Comparison of ENCODE assay signal across 12 mouse cellular contexts in the genomic region with DNA sequence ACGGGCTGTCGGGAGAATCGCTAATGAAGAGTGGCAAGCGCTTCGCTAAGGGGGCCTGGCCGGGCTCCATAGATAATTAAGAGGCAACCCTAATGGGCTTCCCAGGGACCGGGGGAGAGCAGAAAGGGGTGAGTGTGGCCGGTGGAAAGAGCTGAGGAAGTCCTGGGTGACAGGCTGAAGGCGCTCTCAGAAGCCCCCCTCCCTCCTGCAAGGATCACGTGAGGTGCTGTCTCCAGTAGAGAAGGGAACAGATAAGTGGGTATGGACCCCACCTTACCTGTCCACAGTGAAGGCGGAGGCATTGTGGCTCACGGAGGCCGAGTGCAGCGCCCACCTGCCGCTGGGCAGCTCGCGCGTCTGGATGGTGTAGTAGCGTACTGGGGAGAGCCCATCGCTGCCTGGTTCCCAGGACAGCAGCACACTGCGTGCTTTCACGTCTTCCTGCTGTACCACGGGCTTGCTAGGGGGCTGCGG.
DNase-seq lines count a peak whose midpoint lies in the region; ATAC-seq lines count a peak whose summit lies in the region.
"Had no signal": no experiment of that assay in that cellular context is flagged by ENCODE, and none has a peak within 500 bp of the region (broad histone marks: within the 10 kb centered on the region; RNA-seq: fewer than 3 reads in every experiment).

No protein-coding gene starts in this region.

- H3K4me3 ChIP-seq in embryonic facial prominence, embryonic 10.5 days: 0 out of 2 replicates have a peak overlapping the region, but pooled peaks have one; percentile 12
- H3K4me3 ChIP-seq in forebrain, embryonic 12.5 days (replicated peaks): peak overlapping the region; percentile 15; the same call in 1 of the 2 replicates
- H3K4me3 ChIP-seq in hindbrain, embryonic 16.5 days (ENCODE audit: low read length): 0 out of 2 replicates have a peak overlapping the region, but pooled peaks have one; percentile 9
- H3K4me3 ChIP-seq in neural tube, embryonic 15.5 days (replicated peaks): no peak overlapping the region

- no peak overlapping the region for H3K27ac ChIP-seq in embryonic facial prominence, embryonic 10.5 days (replicated peaks)
- H3K27ac ChIP-seq in forebrain, embryonic 12.5 days: peak overlapping the region; percentile 8; the same call in 1 of the 2 replicates
- no peak overlapping the region for H3K27ac ChIP-seq in hindbrain, embryonic 16.5 days (ENCODE audit: low read depth, low read length)
- H3K27ac ChIP-seq in neural tube, embryonic 15.5 days (replicated peaks): no peak overlapping the region
- H3K27ac ChIP-seq: kidney, postnatal 0 days had no signal

- H3K9ac ChIP-seq in forebrain, embryonic 12.5 days: peak overlapping the region; percentile 30
- H3K9ac ChIP-seq in hindbrain, embryonic 16.5 days (ENCODE audit: low read depth, low read length): no peak overlapping the region
- no peak overlapping the region for H3K9ac ChIP-seq in neural tube, embryonic 15.5 days (replicated peaks)

- H3K27me3 ChIP-seq in embryonic facial prominence, embryonic 10.5 days (replicated peaks; ENCODE audit: low read depth, poor library complexity, severe bottlenecking): peaks cover 28% of the 10 kb centered on the region
- peaks cover 41% of the 10 kb centered on the region; the same call in 1 of the 2 replicates for H3K27me3 ChIP-seq in forebrain, embryonic 12.5 days
- H3K27me3 ChIP-seq in hindbrain, embryonic 16.5 days (replicated peaks; ENCODE audit: control insufficient read depth, insufficient read depth, low read length): no peaks in the 10 kb centered on the region
- no peaks in the 10 kb centered on the region for H3K27me3 ChIP-seq in neural tube, embryonic 15.5 days (replicated peaks)

- intact Hi-C loops in left cerebral cortex, postnatal 10 days (cut with DNase I): no loop called here

- H3K36me3 ChIP-seq in embryonic facial prominence, embryonic 10.5 days (replicated peaks): peaks cover 14% of the 10 kb centered on the region; the same call in 1 of the 2 replicates
- no peaks in the 10 kb centered on the region for H3K36me3 ChIP-seq in forebrain, embryonic 12.5 days (replicated peaks)
- H3K36me3 ChIP-seq in hindbrain, embryonic 16.5 days (ENCODE audit: control insufficient read depth, insufficient read depth, low read length): no peaks in the 10 kb centered on the region
- no peaks in the 10 kb centered on the region; the same call in 1 of the 2 replicates for H3K36me3 ChIP-seq in neural tube, embryonic 15.5 days

- peak; percentile 66 for ATAC-seq in forebrain, embryonic 12.5 days (ENCODE audit: low FRiP score)
- ATAC-seq in hindbrain, embryonic 16.5 days: peak; percentile 41
- ATAC-seq in neural tube, embryonic 15.5 days (ENCODE audit: low FRiP score): peak; percentile 33; the same call in 1 of the 2 replicates
- ATAC-seq: lung, postnatal 0 days had no signal

- WGBS in embryonic facial prominence, embryonic 10.5 days: 30% methylated on average over 24 of the region's 24 CpGs
- WGBS in forebrain, embryonic 12.5 days: 22% methylated on average over 24 of the region's 24 CpGs
- 25% methylated on average over 24 of the region's 24 CpGs for WGBS in hindbrain, embryonic 16.5 days
- 28% methylated on average over 24 of the region's 24 CpGs for WGBS in neural tube, embryonic 15.5 days

- DNase-seq in embryonic facial prominence, embryonic 10.5 days (ENCODE audit: low spot score): no peak
- no peak for DNase-seq in right cerebral cortex, postnatal 4 days
- no peak for DNase-seq in thymus, postnatal 10 days (ENCODE audit: low spot score in 2 of 2)
- no peak for DNase-seq in left cerebral cortex, postnatal 10 days (ENCODE audit: extremely low spot score in 1 of 2, low spot score in 2 of 2)
- DNase-seq: adrenal gland, postnatal 25 days; right cerebral cortex, adult 18-20 months; thymus, postnatal 14 days had no signal

- no peaks in the 10 kb centered on the region for H3K9me3 ChIP-seq in embryonic facial prominence, embryonic 10.5 days
- no peaks in the 10 kb centered on the region for H3K9me3 ChIP-seq in forebrain, embryonic 12.5 days
- no peaks in the 10 kb centered on the region for H3K9me3 ChIP-seq in hindbrain, embryonic 16.5 days (ENCODE audit: control insufficient read depth, low read length)
- H3K9me3 ChIP-seq in neural tube, embryonic 15.5 days (replicated peaks): no peaks in the 10 kb centered on the region

- H3K4me2 ChIP-seq in forebrain, embryonic 12.5 days: peak overlapping the region; percentile 49
- peak overlapping the region; percentile 40 for H3K4me2 ChIP-seq in hindbrain, embryonic 16.5 days (ENCODE audit: low read length)
- H3K4me2 ChIP-seq in neural tube, embryonic 15.5 days: peak overlapping the region; percentile 41

- peaks cover 10% of the 10 kb centered on the region for H3K4me1 ChIP-seq in embryonic facial prominence, embryonic 10.5 days
- H3K4me1 ChIP-seq in forebrain, embryonic 12.5 days: peaks cover 22% of the 10 kb centered on the region
- H3K4me1 ChIP-seq in hindbrain, embryonic 16.5 days (ENCODE audit: control insufficient read depth, insufficient read depth, low read depth, low read length): peaks cover 6% of the 10 kb centered on the region; the same call in 1 of the 2 replicates
- peaks cover 16% of the 10 kb centered on the region for H3K4me1 ChIP-seq in neural tube, embryonic 15.5 days
